Mouse (Mus musculus) olfactory bulb, adult 2 months (tissue): ENCODE data around the gene Ndufv3. TPM values are rescaled to one million over a fixed set of nuclear protein-coding genes. Genes with fewer than 3 reads are reported as not detected.
"Not testable (repeated sequence)": the region's sequence is repeated elsewhere in the genome, so short reads cannot be mapped to it uniquely, and the experiment has no call there.

Experiments
- H3K27ac ChIP-seq: fragments of 200-500 bp; 2 replicates; pipeline ENCODE4 v1.5.1; 2012; ENCODE audit warnings: low read depth, low read length; ENCODE audit not compliant: insufficient read depth
- H3K4me1 ChIP-seq: fragments of 200-500 bp; 2 replicates; pipeline ENCODE4 v1.6.1; 2012; ENCODE audit warnings: low read length; ENCODE audit not compliant: control insufficient read depth, insufficient read depth
- H3K4me3 ChIP-seq: fragments of 200-500 bp; 2 replicates; pipeline ENCODE4 v1.5.1; 2012; ENCODE audit warnings: mild to moderate bottlenecking, low read depth, low read length, moderate library complexity; ENCODE audit not compliant: insufficient read depth
- CTCF ChIP-seq: fragments of 200-500 bp; IDR thresholded peaks from 2 replicates; pipeline ENCODE4 v1.5.1; 2012; ENCODE audit warnings: low read depth, mild to moderate bottlenecking, low read length, moderate library complexity; ENCODE audit not compliant: insufficient read depth
- POLR2A ChIP-seq: fragments of 200-500 bp; IDR thresholded peaks from 2 replicates; pipeline ENCODE4 v1.6.1; 2012; ENCODE audit warnings: mild to moderate bottlenecking, low read depth, low read length, moderate library complexity; ENCODE audit not compliant: insufficient read depth
- WGBS: fragments of 180-500 bp; shearing (Covaris S2); methylation state at CpG from one replicate; pipeline ENCODE4 v1.1.7; 2018; 5-methylcytosine and 5-hydroxymethylcytosine counted together
- polyA plus RNA-seq: library from polyadenylated mRNA; stranded (reverse); fragments of >200 nt; gene quantifications from 2 replicates; pipeline ENCODE4 v1.2.4, GENCODE M21; 2012; ENCODE audit warnings: low replicate concordance; ENCODE audit not compliant: missing spikeins, insufficient read depth, insufficient read length

Gene Ndufv3
- polyA plus RNA-seq, 1 experiment: not detected

GRCm38 (mm10) chr17:31543574-31543973, 23.7 kb downstream of the Ndufv3 start:
- Histone ChIP-seq H3K4me3 (no peak overlapping the region), H3K4me1 (peaks cover 5% of the 10 kb centered on the region; the same call in 1 of the 2 replicates), H3K27ac (no peak overlapping the region)
- WGBS: 40% methylated on average over 6 of the region's 6 CpGs
- TF ChIP-seq CTCF (no peak), POLR2A (no peak)

GRCm38 (mm10) chr17:31546444-31547196, 26.7 kb downstream of the Ndufv3 start:
- TF ChIP-seq CTCF (no peak), POLR2A (no peak)
- 81% methylated on average over 9 of the region's 9 CpGs for WGBS

GRCm38 (mm10) chr17:31547974-31548373, 28.1 kb downstream of the Ndufv3 start:
- peaks cover 5% of the 10 kb centered on the region; the same call in 1 of the 2 replicates for H3K4me1 ChIP-seq
- H3K4me3 ChIP-seq: no peak overlapping the region
- H3K27ac ChIP-seq: no peak overlapping the region
- no peak for TF ChIP-seq POLR2A
- TF ChIP-seq CTCF: no peak
- 47% methylated on average over 3 of the region's 3 CpGs for WGBS

More at GRCm38 (mm10) chr17:31546444-31547196, 26.7 kb downstream of the Ndufv3 start:
- Histone ChIP-seq H3K4me3 (no peak overlapping the region), H3K4me1 (peaks cover 5% of the 10 kb centered on the region; the same call in 1 of the 2 replicates), H3K27ac (no peak overlapping the region)

DNA sequence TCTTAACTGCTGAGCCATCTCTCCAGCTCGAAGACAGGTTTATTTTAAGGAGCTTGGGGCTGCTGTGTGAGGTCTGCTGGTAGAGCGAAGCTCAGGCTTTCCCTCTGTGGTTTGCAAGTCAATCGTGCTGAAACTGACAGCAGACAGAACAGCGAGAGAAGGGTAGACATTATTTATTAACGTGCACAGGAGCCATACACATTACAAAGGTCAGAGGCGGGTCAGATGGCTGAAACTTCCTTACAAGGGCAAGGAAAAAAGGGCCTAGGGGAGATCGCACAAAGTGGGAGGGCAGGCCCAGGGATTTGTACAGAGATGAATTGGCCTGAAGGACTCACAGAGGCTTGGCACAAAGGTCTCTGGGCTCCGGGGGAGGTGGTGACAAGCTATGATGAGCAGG, 29.5 kb downstream of the Ndufv3 start:
- Histone ChIP-seq H3K4me3 (no peak overlapping the region), H3K27ac (no peak overlapping the region), H3K4me1 (peaks cover 5% of the 10 kb centered on the region; the same call in 1 of the 2 replicates)
- TF ChIP-seq POLR2A: no peak
- TF ChIP-seq CTCF: no peak
- WGBS: 73% methylated on average over 8 of the region's 8 CpGs

DNA sequence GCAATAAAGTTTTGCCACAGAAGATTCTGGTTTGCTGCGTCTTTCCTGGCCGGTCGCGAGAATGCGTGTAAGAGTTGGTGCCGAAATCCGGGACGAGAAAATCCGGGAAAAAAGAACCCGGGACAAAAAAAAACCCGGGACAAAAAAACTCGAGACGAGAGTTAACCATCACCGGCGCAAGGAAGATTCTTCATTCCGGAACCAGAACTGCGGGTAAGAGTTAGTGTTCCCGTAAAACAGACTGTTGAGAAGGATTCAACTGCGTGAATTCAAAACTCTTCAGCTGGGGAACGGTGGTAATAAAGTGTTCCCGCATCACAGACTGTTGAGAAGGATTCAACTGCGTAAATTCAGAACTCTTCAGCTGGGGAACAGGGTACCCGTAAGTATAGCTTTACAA, 32.7 kb downstream of the Ndufv3 start:
- not testable (repeated sequence) for H3K4me3 ChIP-seq, H3K27ac ChIP-seq
- H3K4me1 ChIP-seq: peaks cover 16% of the 10 kb centered on the region
- WGBS: 95% methylated on average over 23 of the region's 23 CpGs

- TF ChIP-seq CTCF (no peak), POLR2A (no peak)
- 46% methylated on average over 4 of the region's 4 CpGs for WGBS
- Histone ChIP-seq H3K4me3 (no peak overlapping the region), H3K27ac (no peak overlapping the region), H3K4me1 (peaks cover 20% of the 10 kb centered on the region)
Measured at GRCm38 (mm10) chr17:31556253-31556652, 36.3 kb downstream of the Ndufv3 start.

DNA sequence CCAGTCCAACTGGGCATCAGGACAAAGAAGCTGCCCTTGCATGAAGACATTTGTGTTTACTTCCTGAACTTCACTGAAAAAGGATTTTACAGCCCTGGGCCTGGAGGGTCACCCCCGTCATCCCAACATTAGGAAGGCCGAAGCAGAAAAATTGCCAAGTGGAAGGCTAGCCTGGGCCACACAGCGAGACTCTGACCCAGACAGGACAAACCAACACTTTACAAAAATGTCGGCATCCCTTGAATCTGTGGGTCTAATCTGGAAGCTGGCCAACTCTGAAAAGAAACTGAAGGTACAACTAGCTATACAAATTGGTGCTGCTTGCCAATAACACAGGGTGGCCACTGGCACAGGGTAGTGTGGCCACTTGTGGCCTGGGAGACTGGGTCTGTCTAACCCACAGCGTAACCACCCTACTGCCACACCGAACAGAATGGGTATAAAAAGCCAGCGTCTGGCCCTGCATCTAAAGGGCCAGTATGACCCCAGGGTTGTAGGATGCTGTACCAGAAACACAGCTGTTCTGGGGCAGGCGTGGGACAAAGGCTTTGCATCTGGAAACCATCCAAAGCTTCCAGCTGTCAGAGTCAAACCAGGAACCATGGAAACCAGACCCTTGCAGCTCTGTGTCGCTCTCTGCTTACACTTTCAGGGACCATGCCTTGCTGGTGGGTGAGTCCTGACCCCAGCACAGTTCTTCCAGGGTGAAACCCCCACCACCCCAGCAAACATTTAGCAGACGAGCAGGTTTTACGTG, 37.4 kb downstream of the Ndufv3 start:
- TF ChIP-seq POLR2A (no peak), CTCF (no peak)
- peak overlapping the region; percentile 40 for H3K4me3 ChIP-seq
- H3K4me1 ChIP-seq: peaks cover 20% of the 10 kb centered on the region
- WGBS: 36% methylated on average over 11 of the region's 11 CpGs
- H3K27ac ChIP-seq: peak overlapping the region; percentile 56; the same call in 1 of the 2 replicates

- Histone ChIP-seq H3K27ac (no peak overlapping the region), H3K4me3 (peak overlapping the region; percentile 40), H3K4me1 (peaks cover 21% of the 10 kb centered on the region)
- WGBS: 70% methylated on average over 10 of the region's 10 CpGs
- TF ChIP-seq POLR2A (no peak), CTCF (no peak)
Measured at GRCm38 (mm10) chr17:31557947-31558542, 38.1 kb downstream of the Ndufv3 start.
